Mouse (Mus musculus) liver, embryonic 14.5 days (tissue): Measurements from ENCODE around the gene Aarsd1. TPM values are rescaled to one million over a fixed set of nuclear protein-coding genes. Genes with fewer than 3 reads are reported as not detected.

Experiments used
- ATAC-seq: fragments of 200-750 bp; cut with Nextera tagmentation; 2 replicates; pipeline ENCODE4 v1.8.0; 2017; ENCODE audit warnings: moderate number of reproducible peaks, mild to moderate bottlenecking, moderate library complexity; ENCODE audit not compliant: insufficient read depth
- DNase-seq, 3 experiments: peaks; one replicate each; pipeline ENCODE4 v3.0.0-alpha.2; 2012 to 2013; ENCODE audit warnings: low read depth in 3 of 3, low spot score in 3 of 3
- H3K27ac ChIP-seq: fragments of 300-500 bp; sonication (generic); 2 replicates; pipeline ENCODE4 v1.5.1; 2014; ENCODE audit warnings: moderate library complexity, mild to moderate bottlenecking, control low read depth, inconsistent platforms
- H3K27me3 ChIP-seq: fragments of 300-500 bp; sonication (generic); 2 replicates; pipeline ENCODE4 v1.6.1; 2014; ENCODE audit warnings: mild to moderate bottlenecking, low read length, moderate library complexity; ENCODE audit not compliant: control insufficient read depth, insufficient read depth
- H3K36me3 ChIP-seq: fragments of 300-500 bp; sonication (generic); replicated peaks from 2 replicates; pipeline ENCODE4 v1.6.1; 2014; ENCODE audit warnings: low read depth; ENCODE audit not compliant: control insufficient read depth, insufficient read depth
- H3K4me1 ChIP-seq, 2 experiments: fragments of 200-500 bp in 1 of 2; fragments of 300-500 bp in 1 of 2; sonication (generic) in 1 of 2; replicated peaks; 2 replicates each; pipeline ENCODE4 v1.6.1; 2012 to 2014; ENCODE audit warnings: antibody characterized with exemption in 1 of 2, inconsistent platforms in 1 of 2, low read length in 1 of 2; ENCODE audit not compliant: control insufficient read depth in 2 of 2, insufficient read depth in 2 of 2
- H3K4me2 ChIP-seq: fragments of 300-500 bp; sonication (generic); 2 replicates; pipeline ENCODE4 v1.6.1; 2014; ENCODE audit warnings: low read depth, mild to moderate bottlenecking, control low read depth, moderate library complexity
- H3K4me3 ChIP-seq, 2 experiments: fragments of 200-500 bp in 1 of 2; fragments of 300-500 bp in 1 of 2; sonication (generic) in 1 of 2; 2 replicates each; pipeline ENCODE4 v1.5.1; 2012 to 2014; ENCODE audit warnings: low read depth in 2 of 2, low read length in 2 of 2, mild to moderate bottlenecking in 2 of 2, control low read depth in 1 of 2, inconsistent platforms in 1 of 2, moderate library complexity in 1 of 2; ENCODE audit not compliant: insufficient read depth in 1 of 2
- H3K9ac ChIP-seq: fragments of 300-500 bp; sonication (generic); replicated peaks from 2 replicates; pipeline ENCODE4 v1.6.1; 2014; ENCODE audit warnings: mild to moderate bottlenecking, control low read depth, moderate library complexity
- H3K9me3 ChIP-seq: fragments of 300-500 bp; sonication (generic); 2 replicates; pipeline ENCODE4 v1.6.1; 2016; ENCODE audit warnings: low read length, mixed read lengths; ENCODE audit not compliant: control insufficient read depth
- CTCF ChIP-seq: IDR thresholded peaks from 2 replicates; pipeline ENCODE4 v1.5.1; 2016; ENCODE audit warnings: antibody characterized with exemption, low read depth, control low read depth
- EP300 ChIP-seq: IDR thresholded peaks from 2 replicates; pipeline ENCODE4 v1.6.1; 2016; ENCODE audit warnings: antibody characterized with exemption, low read depth
- WGBS: fragments of 180-500 bp; shearing (Covaris S2); extraction: QIAGEN DNeasy Blood & Tissue Kit; methylation state at CpG from one replicate; pipeline ENCODE4 v1.1.7; 2014; ENCODE audit not compliant: insufficient replicate concordance; 5-methylcytosine and 5-hydroxymethylcytosine counted together
- polyA plus RNA-seq, 2 experiments: library from polyadenylated mRNA; depleted of rRNA in 1 of 2; stranded (reverse) in 1 of 2; unstranded in 1 of 2; fragments of >200 nt; fragmentation: Nextera tagmentation in 1 of 2; extraction: Ambion mirVana in 1 of 2; gene quantifications; 2 replicates each; pipeline versions ENCODE4 v1.2.1 to v1.2.3; 2012 to 2014

The Aarsd1 gene
- polyA plus RNA-seq, 2 experiments, result 24.7 to 39.7 TPM

GRCm38 (mm10) chr11:101374421-101374938, 42.9 kb downstream of the Aarsd1 start:
- no peak for TF ChIP-seq CTCF
- TF ChIP-seq EP300, result no peak
- Histone ChIP-seq H3K36me3 (no peaks in the 10 kb centered on the region), H3K27me3 (no peaks in the 10 kb centered on the region; the same call in 1 of the 2 replicates), H3K9me3 (no peaks in the 10 kb centered on the region), H3K9ac (no peak overlapping the region), H3K4me1 (no peaks in the 10 kb centered on the region), H3K4me3 (no peak overlapping the region), H3K4me2 (no peak overlapping the region), H3K27ac (no peak overlapping the region)
- DNase-seq (no peak), ATAC-seq (no peak)
- WGBS, result 40% methylated on average over 7 of the region's 7 CpGs

- ATAC-seq, result no peak
- no peak overlapping the region for H3K4me3 ChIP-seq
- H3K27ac ChIP-seq, result no peak overlapping the region
- H3K9ac ChIP-seq, result no peak overlapping the region
- H3K4me1 ChIP-seq, result 0 out of 4 replicates have a peak, but pooled peaks cover 0 to 2% of the 10 kb centered on the region in 2 experiments
- no peaks in the 10 kb centered on the region for H3K27me3 ChIP-seq
- no peak for DNase-seq
- no peak overlapping the region for H3K4me2 ChIP-seq
- no peak for TF ChIP-seq EP300
- TF ChIP-seq CTCF, result no peak
- no peaks in the 10 kb centered on the region for H3K36me3 ChIP-seq
- H3K9me3 ChIP-seq, result no peaks in the 10 kb centered on the region
- 49% methylated on average over 5 of the region's 5 CpGs for WGBS
Measured at GRCm38 (mm10) chr11:101370141-101370540, 47.3 kb downstream of the Aarsd1 start.

DNA sequence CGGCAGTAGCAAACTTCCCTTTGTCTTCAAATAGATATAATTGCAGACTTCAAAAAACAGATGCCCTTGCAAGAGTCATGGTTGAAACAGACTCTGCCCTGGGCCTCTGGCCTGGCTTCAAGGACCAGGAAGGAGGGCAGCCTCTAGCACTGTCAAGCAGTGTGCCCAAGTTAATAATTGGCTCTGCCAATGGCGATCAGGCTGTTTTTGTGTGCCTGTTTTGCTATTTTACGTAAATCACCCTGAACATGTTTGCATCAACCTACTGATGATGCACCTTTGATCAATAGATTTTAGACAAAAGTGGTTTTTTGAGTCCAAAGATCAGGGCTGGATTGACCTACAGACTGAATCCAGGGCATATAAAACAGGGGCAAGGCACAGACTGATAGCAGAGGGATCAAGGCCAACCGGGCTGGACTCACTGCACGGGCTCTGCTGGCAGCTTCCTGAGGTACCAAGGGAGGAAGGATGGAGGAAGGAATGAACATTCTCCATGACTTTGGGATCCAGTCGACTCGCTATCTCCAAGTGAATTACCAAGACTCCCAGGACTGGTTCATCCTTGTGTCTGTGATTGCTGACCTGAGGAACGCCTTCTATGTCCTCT, 50.0 kb downstream of the Aarsd1 start, which contains the start of gene G6pc:
G6pc (plus strand) TSS at position 236 of the 610 bp plus-strand sequence.
- 66% methylated on average over 8 of the region's 8 CpGs for WGBS
- ATAC-seq (no peak), DNase-seq (no peak)
- Histone ChIP-seq H3K27me3 (no peaks in the 10 kb centered on the region), H3K9ac (no peak within 1 kb of the TSS), H3K36me3 (no peaks in the 10 kb centered on the region), H3K4me3 (no peak within 1 kb of the TSS), H3K4me1 (peaks cover 2 to 19% of the 10 kb centered on the region in 2 experiments; a peak in 3 of 4 replicates), H3K9me3 (no peaks in the 10 kb centered on the region), H3K27ac (no peak within 1 kb of the TSS), H3K4me2 (no peak within 1 kb of the TSS)
- TF ChIP-seq CTCF (no peak), EP300 (no peak)

- no peak overlapping the region for H3K4me2 ChIP-seq
- H3K9ac ChIP-seq, result no peak overlapping the region
- 6% methylated on average over 5 of the region's 5 CpGs for WGBS
- no peak overlapping the region for H3K4me3 ChIP-seq
- no peak for TF ChIP-seq CTCF
- TF ChIP-seq EP300, result no peak
- no peak for DNase-seq
- ATAC-seq, result peak; percentile 49; the same call in 1 of the 2 replicates
- no peak overlapping the region for H3K27ac ChIP-seq
- H3K27me3 ChIP-seq, result no peaks in the 10 kb centered on the region
- peaks cover 2 to 27% of the 10 kb centered on the region in 2 experiments; a peak in 3 of 4 replicates for H3K4me1 ChIP-seq
- no peaks in the 10 kb centered on the region for H3K9me3 ChIP-seq
- no peaks in the 10 kb centered on the region for H3K36me3 ChIP-seq
Measured at GRCm38 (mm10) chr11:101364531-101364931, 52.9 kb downstream of the Aarsd1 start.

DNA sequence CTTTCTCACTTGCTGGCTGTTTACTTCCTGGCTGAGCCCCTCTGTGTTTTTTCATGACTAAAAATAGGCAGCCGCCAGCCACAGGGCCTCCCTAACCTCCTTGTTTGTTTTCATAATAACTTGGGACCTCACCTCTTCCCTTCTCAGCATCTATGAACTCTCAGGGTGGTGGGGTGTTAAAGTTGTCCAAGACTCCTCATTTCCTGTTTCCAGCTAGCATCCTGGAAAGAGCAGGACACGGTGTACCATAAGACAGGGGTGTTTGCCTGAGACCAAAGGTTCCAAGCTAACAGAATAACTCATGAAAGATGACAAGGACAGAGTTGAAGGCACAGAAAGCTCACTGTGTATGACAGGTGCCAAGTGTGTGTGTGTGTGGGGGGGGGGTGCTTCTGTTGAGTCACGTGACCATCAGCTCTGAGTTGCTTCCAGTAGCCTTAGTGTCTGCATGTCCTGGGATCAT, 56.7 kb downstream of the Aarsd1 start:
- Histone ChIP-seq H3K4me3 (no peak overlapping the region), H3K4me2 (no peak overlapping the region), H3K27me3 (no peaks in the 10 kb centered on the region), H3K36me3 (no peaks in the 10 kb centered on the region), H3K9ac (no peak overlapping the region), H3K9me3 (no peaks in the 10 kb centered on the region), H3K27ac (no peak overlapping the region), H3K4me1 (peaks cover 2 to 25% of the 10 kb centered on the region in 2 experiments; a peak in 3 of 4 replicates)
- TF ChIP-seq CTCF (no peak), EP300 (no peak)
- WGBS, result 35% methylated on average over 3 of the region's 3 CpGs
- ATAC-seq (no peak), DNase-seq (no peak)
